Mouse (Mus musculus): ENCODE measurements around the gene Chd5. TPM values are rescaled to one million over a fixed set of nuclear protein-coding genes. Genes with fewer than 3 reads are reported as not detected.

The Chd5 gene
- polyA plus RNA-seq, 1 experiment from 2014 or later, result 2.8 TPM

- 36% methylated on average over 4 of the region's 4 CpGs for WGBS
- no peaks in the 10 kb centered on the region for H3K27me3 ChIP-seq (replicated peaks)
- H3K4me1 ChIP-seq (replicated peaks), result no peaks in the 10 kb centered on the region
- ATAC-seq, result no peak
- H3K36me3 ChIP-seq, result no peaks in the 10 kb centered on the region
- no peak overlapping the region for H3K4me3 ChIP-seq (replicated peaks)
- H3K27ac ChIP-seq, result no peak overlapping the region
- no peaks in the 10 kb centered on the region for H3K9me3 ChIP-seq
- no peak overlapping the region for H3K9ac ChIP-seq
- H3K4me2 ChIP-seq (replicated peaks), result no peak overlapping the region
These were observed 85.9 kb downstream of the Chd5 start for GRCm38 (mm10) chr4:152424341-152424740.

GRCm38 (mm10) chr4:152424922-152425321 lies 86.5 kb downstream of the Chd5 start:
- H3K36me3 ChIP-seq, result no peaks in the 10 kb centered on the region
- H3K27me3 ChIP-seq (replicated peaks), result no peaks in the 10 kb centered on the region
- H3K4me3 ChIP-seq (replicated peaks), result no peak overlapping the region
- no peak overlapping the region for H3K27ac ChIP-seq
- H3K4me2 ChIP-seq (replicated peaks), result no peak overlapping the region
- 68% methylated on average over 5 of the region's 5 CpGs for WGBS
- H3K4me1 ChIP-seq (replicated peaks), result no peaks in the 10 kb centered on the region
- H3K9ac ChIP-seq, result no peak overlapping the region
- no peaks in the 10 kb centered on the region for H3K9me3 ChIP-seq
- no peak for ATAC-seq

- ATAC-seq, result no peak
- Histone ChIP-seq H3K27ac (no peak overlapping the region), H3K9me3 (no peaks in the 10 kb centered on the region), H3K4me2 (replicated peaks) (no peak overlapping the region), H3K4me3 (replicated peaks) (no peak overlapping the region), H3K9ac (no peak overlapping the region), H3K36me3 (no peaks in the 10 kb centered on the region), H3K27me3 (replicated peaks) (no peaks in the 10 kb centered on the region), H3K4me1 (replicated peaks) (no peaks in the 10 kb centered on the region)
- 53% methylated on average over 8 of the region's 8 CpGs for WGBS
These were observed 89.8 kb downstream of the Chd5 start for GRCm38 (mm10) chr4:152428259-152428658.

- ATAC-seq, result no peak
- Histone ChIP-seq H3K4me1 (replicated peaks) (no peaks in the 10 kb centered on the region), H3K4me3 (replicated peaks) (no peak overlapping the region), H3K27me3 (replicated peaks) (no peaks in the 10 kb centered on the region), H3K36me3 (no peaks in the 10 kb centered on the region), H3K9me3 (no peaks in the 10 kb centered on the region), H3K9ac (no peak overlapping the region), H3K4me2 (replicated peaks) (no peak overlapping the region), H3K27ac (no peak overlapping the region)
- WGBS, result 48% methylated on average over 5 of the region's 5 CpGs
These were observed 93.9 kb downstream of the Chd5 start for GRCm38 (mm10) chr4:152432308-152432707.

GRCm38 (mm10) chr4:152434836-152435235 lies 96.4 kb downstream of the Chd5 start:
- Histone ChIP-seq H3K4me2 (replicated peaks) (peak overlapping the region; percentile 46), H3K36me3 (no peaks in the 10 kb centered on the region), H3K27ac (no peak overlapping the region), H3K9me3 (no peaks in the 10 kb centered on the region), H3K27me3 (replicated peaks) (no peaks in the 10 kb centered on the region), H3K9ac (no peak overlapping the region), H3K4me3 (replicated peaks) (no peak overlapping the region), H3K4me1 (replicated peaks) (no peaks in the 10 kb centered on the region)
- 2% methylated on average over 9 of the region's 9 CpGs for WGBS
- ATAC-seq, result peak; percentile 91

- WGBS, result 12% methylated on average over 10 of the region's 10 CpGs
- no peaks in the 10 kb centered on the region for H3K9me3 ChIP-seq
- H3K27ac ChIP-seq, result no peak overlapping the region
- H3K27me3 ChIP-seq (replicated peaks), result no peaks in the 10 kb centered on the region
- H3K4me1 ChIP-seq (replicated peaks), result no peaks in the 10 kb centered on the region
- no peak overlapping the region for H3K9ac ChIP-seq
- peak overlapping the region; percentile 46 for H3K4me2 ChIP-seq (replicated peaks)
- ATAC-seq, result peak; percentile 77
- no peaks in the 10 kb centered on the region for H3K36me3 ChIP-seq
- no peak overlapping the region for H3K4me3 ChIP-seq (replicated peaks)
These were observed 96.8 kb downstream of the Chd5 start for GRCm38 (mm10) chr4:152435255-152435654.

Other genes starting within 250 kb of the Chd5 start
- gene Tnfrsf25, start 222.7 kb upstream of the Chd5 start, polyA plus RNA-seq (2015; fragmentation: Nextera tagmentation; extraction: Ambion mirVana), result 1.4 and 1.5 TPM in 2 replicates
- gene Espn, start 186.3 kb upstream of the Chd5 start, polyA plus RNA-seq (2015; fragmentation: Nextera tagmentation; extraction: Ambion mirVana), result 29.2 and 30.8 TPM in 2 replicates
- 0.30 and 0.42 TPM in 2 replicates for gene Hes2, start 179.8 kb upstream of the Chd5 start, polyA plus RNA-seq (2015; fragmentation: Nextera tagmentation; extraction: Ambion mirVana)
- gene Acot7, start 160.5 kb upstream of the Chd5 start, polyA plus RNA-seq (2015; fragmentation: Nextera tagmentation; extraction: Ambion mirVana), result 57.8 and 60.0 TPM in 2 replicates
- gene Gpr153, start 64.4 kb upstream of the Chd5 start, polyA plus RNA-seq (2015; fragmentation: Nextera tagmentation; extraction: Ambion mirVana), result 7.3 and 8.1 TPM in 2 replicates
- not detected in 2 replicates for gene Hes3, start 47.0 kb upstream of the Chd5 start, polyA plus RNA-seq (2015; fragmentation: Nextera tagmentation; extraction: Ambion mirVana)
- gene Icmt, start 41.4 kb upstream of the Chd5 start, polyA plus RNA-seq (2015; fragmentation: Nextera tagmentation; extraction: Ambion mirVana), result 17.3 and 17.6 TPM in 2 replicates
- gene Rnf207, start 19.7 kb upstream of the Chd5 start, polyA plus RNA-seq (2015; fragmentation: Nextera tagmentation; extraction: Ambion mirVana), result 2.1 and 2.5 TPM in 2 replicates
- 371 and 424 TPM in 2 replicates for gene Rpl22, start 12.9 kb upstream of the Chd5 start, polyA plus RNA-seq (2015; fragmentation: Nextera tagmentation; extraction: Ambion mirVana)
- 1.7 TPM in 2 replicates for gene Nphp4, start 138.1 kb downstream of the Chd5 start, polyA plus RNA-seq (2015; fragmentation: Nextera tagmentation; extraction: Ambion mirVana)
- 3.6 and 3.8 TPM in 2 replicates for gene Kcnab2, start 139.2 kb downstream of the Chd5 start, polyA plus RNA-seq (2015; fragmentation: Nextera tagmentation; extraction: Ambion mirVana)

All from intestine, embryonic 15.5 days (tissue).